Mouse (Mus musculus): ENCODE results near the gene 1700012B07Rik.

Gene 1700012B07Rik

GRCm38 (mm10) chr11:109745210-109745609 lies 82.6 kb downstream of the 1700012B07Rik start:
- no peak for DNase-seq

GRCm38 (mm10) chr11:109737967-109738366 lies 89.9 kb downstream of the 1700012B07Rik start:
- DNase-seq: no peak
